Mouse (Mus musculus) embryonic facial prominence, embryonic 11.5 days (tissue): ENCODE measurements around the gene Pip4p1. TPM values are rescaled to one million over a fixed set of nuclear protein-coding genes. Genes with fewer than 3 reads are reported as not detected.
A peak's percentile ranks its signal among the peaks of the same experiment; 100 is the strongest.
"Not testable (repeated sequence)": the region's sequence is repeated elsewhere in the genome, so short reads cannot be mapped to it uniquely, and the experiment has no call there.

Experiments
- ATAC-seq: fragments of 200-750 bp; cut with Nextera tagmentation; replicated peaks from 2 replicates; pipeline ENCODE4 v1.8.0; 2017; ENCODE audit warnings: low read depth; ENCODE audit not compliant: insufficient number of reproducible peaks, low FRiP score, low TSS enrichment
- DNase-seq: peaks from one replicate; pipeline ENCODE4 v3.0.0-alpha.2; 2015; ENCODE audit warnings: low spot score
- H3K27ac ChIP-seq: fragments of 300-500 bp; sonication (generic); replicated peaks from 2 replicates; pipeline ENCODE4 v1.5.1; 2014; ENCODE audit warnings: mild to moderate bottlenecking, low read depth, low read length, control low read depth
- H3K27me3 ChIP-seq: fragments of 300-500 bp; sonication (generic); 2 replicates; pipeline ENCODE4 v1.6.1; 2014; ENCODE audit warnings: mild to moderate bottlenecking, low read length, moderate library complexity, mixed read lengths; ENCODE audit not compliant: control insufficient read depth, insufficient read depth
- H3K36me3 ChIP-seq: fragments of 300-500 bp; sonication (generic); replicated peaks from 2 replicates; pipeline ENCODE4 v1.6.1; 2014; ENCODE audit warnings: low read depth, mild to moderate bottlenecking, low read length, moderate library complexity, mixed read lengths; ENCODE audit not compliant: control insufficient read depth, insufficient read depth
- H3K4me1 ChIP-seq: fragments of 300-500 bp; sonication (generic); 2 replicates; pipeline ENCODE4 v1.6.1; 2014; ENCODE audit warnings: low read length, mixed read lengths; ENCODE audit not compliant: control insufficient read depth, insufficient read depth
- H3K4me2 ChIP-seq: fragments of 300-500 bp; sonication (generic); 2 replicates; pipeline ENCODE4 v1.6.1; 2014; ENCODE audit warnings: low read depth, mild to moderate bottlenecking, control low read depth, low read length, moderate library complexity
- H3K4me3 ChIP-seq: fragments of 300-500 bp; sonication (generic); 2 replicates; pipeline ENCODE4 v1.5.1; 2014; ENCODE audit warnings: low read depth, low read length, control low read depth
- H3K9ac ChIP-seq: fragments of 300-500 bp; sonication (generic); replicated peaks from 2 replicates; pipeline ENCODE4 v1.6.1; 2014; ENCODE audit warnings: mild to moderate bottlenecking, control low read depth, low read length
- H3K9me3 ChIP-seq: fragments of 300-500 bp; sonication (generic); replicated peaks from 2 replicates; pipeline ENCODE4 v1.6.1; 2016; ENCODE audit warnings: mild to moderate bottlenecking, low read length, inconsistent platforms, mixed read lengths; ENCODE audit not compliant: control insufficient read depth
- WGBS: fragments of 180-500 bp; shearing (Covaris S2); extraction: QIAGEN DNeasy Blood & Tissue Kit; methylation state at CpG from one replicate; pipeline ENCODE4 v1.1.7; 2014; 5-methylcytosine and 5-hydroxymethylcytosine counted together
- polyA plus RNA-seq: library from polyadenylated mRNA; unstranded; fragments of >200 nt; fragmentation: Nextera tagmentation; extraction: Ambion mirVana; gene quantifications from 2 replicates; pipeline ENCODE4 v1.2.1, GENCODE M21; 2014

The Pip4p1 gene
- polyA plus RNA-seq, 1 experiment from 2014 or later, result 49.1 TPM

DNA sequence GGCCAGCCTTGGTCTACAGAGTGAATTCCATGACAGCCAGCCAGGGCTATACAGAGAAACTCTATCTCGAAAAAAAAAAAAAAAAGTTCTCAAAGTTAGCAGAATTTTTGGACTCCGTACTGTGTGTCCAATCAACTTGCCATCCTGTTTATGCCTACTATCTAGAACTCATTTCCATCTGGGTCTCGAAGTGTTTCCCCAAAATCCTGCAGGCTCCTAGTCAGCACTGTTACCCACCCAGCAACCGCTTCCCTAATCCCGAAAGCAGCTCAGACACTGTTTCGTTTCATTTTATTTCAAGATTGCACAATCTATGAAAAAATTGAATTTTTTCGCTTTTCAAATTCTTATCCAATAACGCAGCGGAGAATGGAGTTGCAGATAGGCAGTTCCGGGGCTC lies 24.8 kb upstream of the Pip4p1 start:
- Histone ChIP-seq H3K9me3 (no peaks in the 10 kb centered on the region), H3K9ac (no peak overlapping the region), H3K4me2 (no peak overlapping the region), H3K27ac (no peak overlapping the region), H3K36me3 (no peaks in the 10 kb centered on the region), H3K4me1 (no peaks in the 10 kb centered on the region), H3K27me3 (no peaks in the 10 kb centered on the region), H3K4me3 (no peak overlapping the region)
- 89% methylated on average over 10 of the region's 10 CpGs for WGBS
- ATAC-seq (no peak), DNase-seq (no peak)

DNA sequence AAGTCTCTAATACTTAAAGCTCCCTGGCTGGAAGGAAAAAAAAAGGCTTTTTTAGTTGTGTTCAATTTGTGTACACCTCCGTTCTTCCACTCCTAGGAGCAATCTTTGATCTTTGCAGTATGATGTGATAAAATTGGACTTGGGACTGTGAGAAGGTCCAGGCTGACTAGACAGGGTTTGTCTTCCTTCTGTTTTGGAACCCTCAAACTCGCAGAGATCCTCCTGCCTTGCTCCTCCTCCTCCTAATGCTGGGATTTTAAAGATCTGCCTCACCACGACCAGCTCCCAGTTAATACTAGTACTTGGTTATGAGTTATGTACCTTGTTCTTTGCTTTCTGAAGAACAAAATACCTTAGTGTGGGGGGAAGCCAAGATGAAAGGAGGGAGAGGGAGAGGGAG lies 14.9 kb upstream of the Pip4p1 start:
- H3K4me2 ChIP-seq, result peak overlapping the region; percentile 46
- H3K27me3 ChIP-seq, H3K9me3 ChIP-seq, H3K4me1 ChIP-seq, H3K36me3 ChIP-seq, DNase-seq, ATAC-seq, H3K9ac ChIP-seq, H3K27ac ChIP-seq: not testable (repeated sequence)
- WGBS, result 30% methylated on average over 3 of the region's 3 CpGs
- peak overlapping the region; percentile 44; the same call in 1 of the 2 replicates for H3K4me3 ChIP-seq

DNA sequence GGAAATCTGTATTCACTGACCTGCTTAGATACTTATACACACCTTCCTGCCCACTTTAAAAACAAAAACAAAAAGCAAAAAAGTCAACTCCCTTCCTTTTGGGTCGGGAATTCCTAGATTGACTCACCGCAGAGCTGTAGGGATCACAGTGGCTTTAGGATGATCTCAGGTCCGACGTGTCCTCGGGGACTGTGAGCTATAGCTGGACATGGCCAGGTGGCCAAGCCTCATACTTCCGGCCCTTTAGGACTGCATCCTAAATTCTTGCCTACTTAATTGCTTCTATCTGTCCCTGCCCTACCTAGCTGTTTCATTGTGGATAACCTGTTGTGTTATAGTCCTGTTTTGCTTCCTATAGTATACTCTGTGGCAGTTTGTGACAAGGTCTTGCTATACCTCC lies 14.4 kb upstream of the Pip4p1 start:
- ATAC-seq, H3K36me3 ChIP-seq, H3K27ac ChIP-seq, H3K27me3 ChIP-seq, DNase-seq, H3K4me1 ChIP-seq, H3K9me3 ChIP-seq: not testable (repeated sequence)
- Histone ChIP-seq H3K9ac (peak overlapping the region; percentile 57), H3K4me2 (peak overlapping the region; percentile 46), H3K4me3 (peak overlapping the region; percentile 44)
- 11% methylated on average over 6 of the region's 6 CpGs for WGBS

DNA sequence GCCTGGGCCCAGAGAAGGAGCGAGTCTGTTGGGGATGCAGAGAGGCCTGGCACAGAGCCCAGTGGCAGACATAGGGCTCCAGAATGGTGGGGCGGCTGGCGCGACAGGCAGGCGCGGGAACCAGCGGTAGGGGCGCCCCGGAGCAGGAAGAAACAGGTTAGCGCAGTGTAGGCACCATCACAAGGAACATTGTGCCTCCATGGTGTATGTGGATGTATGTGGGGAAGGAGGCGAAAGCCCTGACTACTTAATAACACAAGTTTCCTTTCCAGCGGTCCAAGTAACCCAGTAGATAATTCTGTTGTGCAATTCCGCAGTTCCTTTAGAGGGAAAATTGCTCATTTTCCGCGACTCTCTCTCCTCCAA lies 14.0 kb upstream of the Pip4p1 start:
- peak; percentile 97 for ATAC-seq
- WGBS, result 1% methylated on average over 15 of the region's 15 CpGs
- peak; percentile 53 for DNase-seq
- not testable (repeated sequence) for H3K9me3 ChIP-seq, H3K27me3 ChIP-seq, H3K36me3 ChIP-seq, H3K4me1 ChIP-seq
- peak overlapping the region; percentile 44 for H3K4me3 ChIP-seq
- peak overlapping the region; percentile 57 for H3K9ac ChIP-seq
- peak overlapping the region; percentile 72 for H3K27ac ChIP-seq
- peak overlapping the region; percentile 46 for H3K4me2 ChIP-seq

DNA sequence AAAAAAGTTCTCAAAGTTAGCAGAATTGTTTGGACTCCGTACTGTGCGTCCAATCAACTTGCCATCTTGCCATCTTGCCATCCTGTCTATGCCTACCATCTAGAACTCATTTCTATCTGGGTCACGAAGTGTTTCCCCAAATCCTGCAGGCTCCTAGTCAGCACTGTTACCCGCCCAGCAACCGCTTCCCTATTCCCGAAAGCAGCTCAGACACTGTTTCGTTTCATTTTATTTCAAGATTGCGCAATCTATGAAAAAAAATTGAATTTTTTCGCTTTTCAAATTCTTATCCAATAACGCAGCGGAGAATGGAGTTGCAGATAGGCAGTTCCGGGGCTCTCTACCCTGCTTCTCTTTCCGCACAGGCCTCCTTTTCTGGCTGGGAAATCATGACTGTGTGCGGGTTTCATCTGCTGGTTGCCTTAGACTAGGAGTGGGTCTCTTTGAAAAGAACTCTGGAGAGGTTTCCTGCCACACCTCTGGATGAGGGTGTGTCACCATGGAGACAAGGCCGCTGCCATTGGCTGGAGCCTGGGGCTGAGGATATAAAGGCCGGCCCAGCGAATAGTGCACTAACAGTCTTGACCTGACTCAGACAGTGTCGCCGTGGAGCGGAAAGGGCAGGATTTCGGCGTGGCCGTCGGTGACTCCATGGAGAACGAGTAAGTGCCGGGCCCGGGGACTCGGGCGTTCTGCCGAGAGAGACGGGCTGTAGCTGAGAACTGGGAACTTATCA lies 13.4 kb upstream of the Pip4p1 start, which contains the start of gene Gm49342:
Gene Gm49342 (plus strand): TSS at position 586 of the 736 bp plus-strand sequence.
- peak within 1 kb of the TSS; percentile 57 for H3K9ac ChIP-seq

DNA sequence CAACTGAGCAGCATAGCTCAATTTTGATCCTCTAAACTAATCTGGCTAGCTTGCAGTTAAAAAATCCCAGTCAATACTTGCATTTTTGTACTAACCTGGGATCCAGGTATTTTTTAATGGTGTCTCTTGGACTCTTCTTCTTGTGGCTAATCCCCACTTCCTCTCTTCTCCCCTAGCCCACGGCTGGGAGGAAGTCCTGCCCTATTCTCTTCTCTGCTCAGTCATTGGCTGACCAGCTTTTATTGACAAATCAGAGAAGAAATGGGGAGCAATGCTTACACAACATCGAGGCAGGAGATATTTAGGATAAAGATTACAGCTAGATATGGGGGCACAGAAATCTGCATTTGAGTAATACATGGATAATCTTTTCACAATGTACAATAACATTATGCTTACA lies 8.3 kb upstream of the Pip4p1 start:
- Histone ChIP-seq H3K27ac (no peak overlapping the region), H3K27me3 (no peaks in the 10 kb centered on the region), H3K4me2 (no peak overlapping the region), H3K9ac (no peak overlapping the region), H3K36me3 (no peaks in the 10 kb centered on the region), H3K4me1 (no peaks in the 10 kb centered on the region), H3K9me3 (no peaks in the 10 kb centered on the region), H3K4me3 (no peak overlapping the region)
- DNase-seq (no peak), ATAC-seq (no peak)
- 33% methylated on average over 2 of the region's 2 CpGs for WGBS

More for the DNA sequence above, 13.4 kb upstream of the Pip4p1 start, which contains the start of gene Gm49342:
- Histone ChIP-seq H3K9me3 (no peaks in the 10 kb centered on the region), H3K4me2 (peak within 1 kb of the TSS; percentile 46), H3K27me3 (no peaks in the 10 kb centered on the region), H3K4me1 (no peaks in the 10 kb centered on the region), H3K4me3 (peak within 1 kb of the TSS; percentile 44), H3K27ac (peak within 1 kb of the TSS; percentile 72), H3K36me3 (no peaks in the 10 kb centered on the region)
- DNase-seq, result peak; percentile 94
- peak; percentile 98 for ATAC-seq
- WGBS, result 18% methylated on average over 31 of the region's 31 CpGs

DNA sequence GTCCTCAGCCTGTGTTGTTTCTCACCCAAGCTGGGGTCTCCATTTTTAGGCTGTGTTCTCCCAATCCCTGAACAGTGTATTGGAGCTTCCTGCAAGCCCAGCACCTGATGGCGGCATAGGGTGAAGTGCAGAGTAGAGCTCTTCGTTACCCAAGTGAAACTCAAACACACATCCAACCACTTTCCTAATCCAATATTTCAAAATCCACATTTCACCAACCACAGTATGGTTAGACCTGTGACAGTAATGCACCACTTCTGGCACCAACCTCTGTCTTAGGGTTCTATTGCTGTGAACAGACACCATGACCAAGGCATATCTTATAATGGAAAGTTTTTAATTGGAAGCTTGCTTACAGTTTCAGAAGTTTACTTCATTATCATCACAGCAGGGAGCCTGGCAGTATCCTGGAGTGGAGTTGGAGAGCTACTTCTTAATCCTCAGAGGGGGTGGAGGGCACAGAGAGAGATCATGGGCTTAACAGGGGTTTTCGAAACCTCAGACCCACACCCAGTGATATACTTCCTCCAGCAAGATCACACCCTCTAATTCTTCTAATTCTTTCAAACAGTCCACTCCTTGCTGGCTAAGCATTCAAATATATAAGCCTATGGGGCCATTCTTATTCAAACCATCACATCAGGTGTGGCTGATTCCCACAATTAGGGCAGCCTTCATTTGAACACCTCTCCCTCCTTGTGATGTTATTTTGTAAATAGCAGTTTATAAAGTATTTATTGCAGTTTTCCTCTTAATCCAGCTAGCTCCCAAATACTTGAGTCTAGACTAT lies 7.7 kb upstream of the Pip4p1 start:
- Histone ChIP-seq H3K4me3 (no peak overlapping the region), H3K27ac (no peak overlapping the region), H3K4me1 (no peaks in the 10 kb centered on the region), H3K4me2 (no peak overlapping the region), H3K9me3 (no peaks in the 10 kb centered on the region), H3K27me3 (no peaks in the 10 kb centered on the region), H3K36me3 (no peaks in the 10 kb centered on the region), H3K9ac (no peak overlapping the region)
- WGBS, result 92% methylated on average over 3 of the region's 3 CpGs
- ATAC-seq, result no peak
- DNase-seq, result no peak

DNA sequence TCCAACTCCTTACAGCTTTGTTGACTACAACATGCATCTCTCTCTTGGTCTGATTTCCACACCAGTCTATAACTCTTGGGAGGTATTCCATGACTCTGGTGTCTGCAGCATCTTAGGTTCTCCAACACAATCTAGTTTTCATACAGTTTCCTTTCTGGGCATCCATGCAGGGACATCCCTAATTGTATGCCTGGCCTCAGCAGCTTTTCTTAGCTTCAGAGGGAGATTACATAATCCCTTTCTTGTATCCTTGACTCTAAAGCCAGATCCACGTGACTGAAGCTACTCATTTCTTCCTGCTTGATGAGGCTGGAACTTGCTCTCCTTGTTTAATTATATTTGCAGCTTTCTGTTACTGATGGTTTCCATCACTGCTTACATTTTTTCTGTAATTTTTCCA lies 6.0 kb upstream of the Pip4p1 start:
- ATAC-seq (no peak), DNase-seq (no peak)
- Histone ChIP-seq H3K36me3 (no peaks in the 10 kb centered on the region), H3K27me3 (no peaks in the 10 kb centered on the region), H3K4me1 (no peaks in the 10 kb centered on the region), H3K4me2 (no peak overlapping the region), H3K4me3 (no peak overlapping the region), H3K27ac (no peak overlapping the region), H3K9ac (no peak overlapping the region), H3K9me3 (no peaks in the 10 kb centered on the region)
- 76% methylated on average over 1 of the region's 1 CpGs for WGBS
